Mouse (Mus musculus): Measurements from ENCODE around the gene Sp7.

GRCm38 (mm10) chr15:102408558-102409130, 41.7 kb upstream of the Sp7 start:
- TF ChIP-seq POLR2A (IDR thresholded peaks at IDR 0.05; ENCODE audit: borderline replicate concordance, insufficient read depth, low read length) = no peak
- no peak for TF ChIP-seq CTCF (IDR thresholded peaks at IDR 0.05; ENCODE audit: borderline replicate concordance, insufficient read depth, low read depth, low read length)

Data from cerebellum, adult 2 months (tissue).